Mouse (Mus musculus): Measurements from ENCODE around the gene Dmgdh.

The Dmgdh gene

GRCm38 (mm10) chr13:93674131-93674561, at the start of gene Dmgdh, which contains the start of gene Bhmt2:
Gene Dmgdh, plus strand, starts transcription at chr13:93674433.
Gene Bhmt2, minus strand, starts transcription at chr13:93674302.
- no peak for DNase-seq (ENCODE audit: low read depth, low spot score)

- no peak for DNase-seq (ENCODE audit: low read depth, low spot score)
Observed at GRCm38 (mm10) chr13:93628861-93629260, 45.4 kb upstream of the Dmgdh start.

- DNase-seq (ENCODE audit: low read depth, low spot score): no peak
Observed at GRCm38 (mm10) chr13:93630941-93631705, 43.1 kb upstream of the Dmgdh start.

DNA sequence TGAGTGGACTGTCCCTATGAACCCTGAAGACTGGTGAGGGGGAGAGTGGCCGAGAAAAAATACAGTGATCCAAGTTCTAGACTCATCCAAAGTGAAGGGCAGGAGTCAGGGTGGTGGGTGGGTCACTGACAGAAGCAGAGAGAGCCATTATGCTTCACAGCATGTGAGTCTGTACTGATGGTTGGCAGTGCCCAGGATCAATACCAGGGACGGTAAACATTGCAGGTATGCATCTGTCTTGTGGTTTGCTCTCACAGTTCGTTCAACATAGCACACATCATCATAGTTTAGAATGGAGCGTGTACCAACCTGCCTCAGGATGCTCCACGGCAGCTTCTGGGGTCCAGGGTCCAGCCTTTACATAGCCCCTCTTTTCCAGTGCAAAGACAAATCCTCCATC, 41.3 kb upstream of the Dmgdh start:
- no peak for DNase-seq (ENCODE audit: low read depth, low spot score)

- no peak for DNase-seq (ENCODE audit: low read depth, low spot score)
Observed at GRCm38 (mm10) chr13:93636561-93636960, 37.7 kb upstream of the Dmgdh start.

DNA sequence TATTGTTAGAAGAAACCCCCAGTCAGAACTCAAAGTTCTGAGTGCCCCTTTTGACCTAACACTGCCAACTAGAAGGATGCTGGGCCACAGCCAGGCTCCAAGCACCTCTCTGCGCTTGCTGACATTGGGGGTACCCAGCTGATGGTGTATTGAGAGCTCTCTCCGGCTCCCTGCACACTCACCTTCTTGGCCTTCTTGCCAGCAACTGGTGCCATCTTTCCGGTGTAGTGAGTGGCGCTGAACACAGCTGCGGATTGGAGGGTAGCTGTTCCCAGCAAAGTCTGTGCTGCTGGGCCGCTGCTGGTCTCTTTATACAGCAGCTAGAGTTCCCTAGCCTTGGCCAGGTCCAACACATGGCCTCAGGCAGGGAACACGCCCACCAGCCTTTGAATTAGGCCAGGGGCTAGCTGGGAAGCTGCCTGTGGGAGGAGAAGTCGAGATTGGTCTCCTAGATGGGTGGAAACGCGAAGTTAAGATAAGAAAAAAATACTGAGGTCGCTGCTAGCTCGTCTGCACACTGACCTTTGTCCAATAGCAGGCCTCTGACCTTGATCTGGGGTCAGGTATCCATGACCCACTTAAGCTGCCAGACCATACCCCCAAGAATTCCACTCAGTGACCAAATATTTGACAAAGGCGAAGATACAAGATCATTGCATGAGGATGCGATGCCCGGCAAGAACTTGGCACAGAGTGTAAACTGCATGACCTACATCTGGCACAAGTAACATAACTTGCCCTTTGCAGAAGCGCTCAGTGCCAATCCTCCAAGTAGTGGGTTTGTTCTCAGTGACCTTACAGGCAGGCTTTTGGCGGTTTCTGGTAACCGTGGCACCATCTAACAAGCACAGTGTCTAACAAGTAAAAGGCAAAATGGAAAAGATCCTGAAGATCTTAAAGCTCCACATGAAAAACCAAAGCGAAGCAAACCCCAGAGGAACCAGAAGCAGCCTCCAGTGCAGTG, 36.7 kb upstream of the Dmgdh start, which contains the start of gene Bhmt:
TSS of gene Bhmt (minus strand) at position 680 of the 964 bp plus-strand sequence.
- no peak for DNase-seq (ENCODE audit: low read depth, low spot score)

- DNase-seq (ENCODE audit: low read depth, low spot score): no peak
Observed at GRCm38 (mm10) chr13:93639636-93640035, 34.6 kb upstream of the Dmgdh start.

- DNase-seq (ENCODE audit: low read depth, low spot score): no peak
Observed at GRCm38 (mm10) chr13:93648387-93649130, 25.7 kb upstream of the Dmgdh start.

DNA sequence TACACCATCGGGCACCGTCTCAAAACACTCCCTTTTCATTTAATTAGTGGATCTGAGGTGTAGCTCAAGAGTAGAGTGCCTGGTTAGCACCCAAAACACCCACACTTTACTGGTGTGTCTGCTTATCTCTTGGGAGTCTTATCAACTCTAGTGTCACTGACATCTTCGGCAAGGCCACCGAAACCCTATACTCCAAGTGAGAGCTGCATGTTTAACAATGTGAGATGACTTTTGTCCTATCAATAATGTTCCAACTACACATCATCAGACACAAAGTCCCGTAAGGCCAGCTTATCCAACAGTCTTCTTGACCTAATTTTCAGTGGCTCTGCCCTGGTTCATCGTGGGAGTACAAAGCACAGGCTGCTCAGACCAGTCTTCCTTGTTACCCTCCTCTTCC, 20.9 kb upstream of the Dmgdh start:
- no peak for DNase-seq (ENCODE audit: low read depth, low spot score)

DNA sequence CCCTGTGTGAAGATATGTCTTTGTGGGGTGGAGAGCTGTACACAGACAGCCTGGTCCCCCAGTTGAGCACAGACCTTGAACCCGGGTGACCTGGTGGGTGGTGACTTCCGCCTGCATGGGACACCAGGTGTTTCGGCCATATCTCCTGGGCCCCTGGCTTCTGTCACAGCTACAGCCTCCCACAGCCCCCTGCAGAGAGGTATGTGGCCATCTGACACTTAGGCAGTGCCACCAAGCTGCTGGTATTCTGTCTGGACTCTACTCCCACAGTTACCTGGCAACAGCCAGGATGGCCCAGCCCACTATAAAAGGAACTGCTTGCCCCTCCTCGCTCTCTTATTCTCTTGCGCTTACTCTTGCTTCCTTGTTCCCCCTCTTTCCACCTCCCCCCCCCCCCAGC, 16.3 kb upstream of the Dmgdh start:
- no peak for DNase-seq (ENCODE audit: low read depth, low spot score)

- no peak for DNase-seq (ENCODE audit: low read depth, low spot score)
Observed at GRCm38 (mm10) chr13:93667586-93667985, 6.6 kb upstream of the Dmgdh start.

GRCm38 (mm10) chr13:93672371-93672770, 1.9 kb upstream of the Dmgdh start:
- DNase-seq (ENCODE audit: low read depth, low spot score): no peak

- no peak for DNase-seq (ENCODE audit: low read depth, low spot score)
Observed at GRCm38 (mm10) chr13:93673296-93673695, 937 bp upstream of the Dmgdh start.

GRCm38 (mm10) chr13:93676864-93677263, 2.6 kb downstream of the Dmgdh start:
- DNase-seq (ENCODE audit: low read depth, low spot score): no peak

- no peak for DNase-seq (ENCODE audit: low read depth, low spot score)
Observed at GRCm38 (mm10) chr13:93683336-93683735, 9.1 kb downstream of the Dmgdh start.

DNA sequence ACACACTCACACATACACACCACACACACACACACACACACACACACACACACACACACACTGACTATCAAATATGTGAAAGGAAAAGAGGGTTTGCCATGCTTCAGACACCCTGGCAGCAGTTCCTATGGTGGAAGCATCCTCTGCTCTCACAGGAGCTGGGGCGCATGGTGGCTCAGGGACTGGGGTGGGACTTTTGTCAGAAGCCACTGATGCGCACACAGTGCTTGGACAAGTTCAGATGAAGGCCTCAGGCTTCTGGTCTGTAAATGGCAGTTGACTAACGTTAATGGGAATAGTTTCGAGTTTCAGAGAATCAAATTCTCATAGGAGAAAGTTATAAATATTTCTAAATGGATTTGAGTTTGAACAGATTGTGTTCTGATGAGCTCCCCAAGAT, 11.0 kb downstream of the Dmgdh start:
- no peak for DNase-seq (ENCODE audit: low read depth, low spot score)

GRCm38 (mm10) chr13:93687321-93687720, 13.1 kb downstream of the Dmgdh start:
- DNase-seq (ENCODE audit: low read depth, low spot score): peak; percentile 18

DNA sequence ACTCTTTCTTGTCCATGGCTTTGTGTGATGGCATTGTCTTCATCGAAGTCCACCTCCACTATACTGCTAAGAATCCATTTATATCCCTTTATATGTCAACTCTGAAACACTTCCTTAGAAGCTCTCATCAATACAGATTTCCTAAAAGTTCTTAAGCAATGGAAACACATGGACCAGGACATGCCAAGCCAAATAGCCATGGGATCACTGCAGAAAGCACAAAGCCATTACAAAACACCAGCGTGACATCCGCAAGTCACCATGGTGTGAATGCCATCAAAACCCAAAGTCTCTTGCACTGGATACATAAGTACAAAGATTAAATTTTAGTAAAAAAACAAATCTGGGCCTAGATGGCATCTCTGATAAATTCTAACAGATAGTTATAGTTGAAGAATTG, 15.3 kb downstream of the Dmgdh start:
- DNase-seq (ENCODE audit: low read depth, low spot score): no peak

DNA sequence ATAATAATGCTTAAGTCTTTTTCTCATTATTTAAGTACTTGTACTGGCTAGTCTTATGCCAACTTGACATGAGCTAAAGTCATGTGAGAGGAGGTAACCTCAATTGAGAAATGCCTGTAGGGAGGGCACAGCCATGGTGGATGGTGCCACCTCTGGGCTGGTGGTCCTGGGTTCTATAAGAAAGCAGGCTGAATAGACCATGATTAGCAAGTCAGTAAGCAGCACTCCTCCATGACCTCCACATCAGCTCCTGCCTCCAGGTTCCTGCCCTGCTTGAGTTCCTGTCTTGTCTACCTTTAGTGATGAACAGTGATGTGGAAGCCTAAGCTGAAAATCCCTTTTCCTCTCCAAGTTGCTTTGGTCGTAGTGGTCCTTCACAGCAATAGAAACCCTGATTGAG, 16.6 kb downstream of the Dmgdh start:
- no peak for DNase-seq (ENCODE audit: low read depth, low spot score)

DNA sequence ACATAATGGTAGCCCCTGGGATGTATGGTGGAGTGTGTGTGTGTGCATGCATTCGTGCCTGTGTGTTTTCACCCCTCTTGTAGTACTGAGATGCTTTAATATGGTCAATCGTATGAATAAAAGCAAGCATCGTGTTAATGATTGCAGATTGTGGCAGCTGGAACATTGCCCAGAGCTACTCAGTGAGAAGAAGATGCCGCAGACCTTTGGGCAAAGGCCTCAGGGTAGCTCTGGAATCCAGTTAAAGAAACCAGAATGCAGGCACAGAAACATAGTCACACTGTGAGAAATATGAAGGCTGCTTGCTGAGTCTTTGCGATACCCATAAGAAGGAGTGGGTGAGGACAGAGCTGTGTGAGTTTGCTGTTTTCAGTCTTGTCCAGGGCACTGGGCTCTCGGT, 24.6 kb downstream of the Dmgdh start:
- no peak for DNase-seq (ENCODE audit: low read depth, low spot score)

DNA sequence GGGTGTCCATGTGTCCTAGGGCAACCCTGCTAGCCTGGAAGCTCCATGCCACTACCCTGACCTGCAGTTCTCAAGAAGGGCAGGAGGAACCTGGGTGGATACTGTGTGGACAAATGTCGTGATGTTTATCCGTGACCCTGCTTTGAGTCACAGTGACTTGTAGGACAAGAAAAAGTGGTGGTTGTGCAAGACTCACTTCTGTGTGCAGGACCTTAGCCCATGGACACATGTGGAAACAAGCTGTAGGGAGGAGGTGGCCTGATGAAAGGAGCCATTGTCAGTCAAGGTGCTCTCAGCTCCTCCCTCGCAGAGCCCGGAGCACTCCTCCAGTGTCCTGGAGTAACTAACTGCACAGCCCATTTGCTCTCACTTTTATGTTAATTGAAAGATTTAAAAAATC, 31.5 kb downstream of the Dmgdh start:
- DNase-seq (ENCODE audit: low read depth, low spot score): no peak

- no peak for DNase-seq (ENCODE audit: low read depth, low spot score)
Observed at GRCm38 (mm10) chr13:93707271-93707670, 33.0 kb downstream of the Dmgdh start.

Measured in mesoderm, embryonic 11.5 days (tissue).